Mouse (Mus musculus): ENCODE measurements around the gene Agbl4.

Agbl4 gene

DNA sequence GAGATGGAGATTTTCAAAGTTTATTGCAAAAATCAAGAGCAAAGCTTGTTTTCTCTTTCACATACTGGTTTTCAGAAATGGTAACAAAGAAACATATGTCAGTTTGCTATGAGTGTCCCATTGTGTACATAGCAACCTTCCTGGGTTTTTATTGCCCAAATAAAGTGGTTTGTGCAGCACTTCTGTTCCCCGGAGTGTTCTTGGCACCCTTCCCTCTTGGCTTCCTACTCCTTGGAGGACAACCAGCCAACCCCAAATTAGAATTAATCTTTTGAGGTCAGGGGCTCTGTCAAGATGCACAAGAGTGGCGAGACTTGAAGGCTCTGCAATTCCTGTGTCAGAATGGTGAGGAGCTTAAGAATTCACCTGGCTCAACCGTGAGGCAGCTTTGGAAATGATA is 1266.7 kb downstream of the Agbl4 start:
- DNase-seq (ENCODE audit: low spot score in 2 of 2): no peak

DNA sequence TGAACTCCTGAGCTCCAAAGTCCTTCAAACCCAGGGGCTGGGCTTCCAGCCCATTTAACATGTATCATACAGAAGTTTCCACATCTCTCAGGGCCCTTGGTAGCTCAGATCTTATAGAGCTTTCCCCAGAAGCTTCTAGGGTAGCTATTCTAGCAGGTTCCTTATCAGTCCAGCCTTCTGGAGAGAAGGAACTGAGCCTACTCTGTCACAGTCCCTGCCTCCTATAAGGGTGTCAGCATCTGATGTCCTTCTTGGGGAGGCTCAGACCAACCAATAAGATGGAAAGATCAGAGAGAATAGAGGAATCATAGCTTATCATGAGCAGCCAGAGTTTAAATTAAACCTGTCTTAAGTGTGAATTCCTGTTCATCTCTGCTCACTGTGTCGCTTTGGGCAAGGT is 1269.3 kb downstream of the Agbl4 start:
- no peak for DNase-seq (ENCODE audit: low spot score in 2 of 2)

DNA sequence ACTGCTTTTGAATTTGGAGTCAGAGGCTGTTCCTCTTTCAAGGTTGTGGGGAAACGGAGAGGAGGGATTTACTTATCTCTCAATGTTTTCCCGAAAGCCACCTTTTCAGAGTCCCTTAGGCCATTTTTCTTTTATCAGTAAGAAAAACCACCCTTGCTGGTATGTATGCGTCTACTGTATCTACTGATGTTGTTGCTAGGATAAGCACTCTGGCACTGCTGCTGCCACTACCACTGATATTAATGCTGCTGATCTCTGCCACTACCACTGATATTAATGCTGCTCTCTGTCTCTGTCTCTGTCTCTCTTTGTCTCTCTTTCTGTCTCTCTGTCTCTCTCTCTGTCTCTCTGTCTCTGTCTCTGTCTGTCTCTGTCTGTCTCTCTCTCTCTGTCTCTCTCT is 1271.9 kb downstream of the Agbl4 start:
- DNase-seq (ENCODE audit: low spot score in 2 of 2): no peak

DNA sequence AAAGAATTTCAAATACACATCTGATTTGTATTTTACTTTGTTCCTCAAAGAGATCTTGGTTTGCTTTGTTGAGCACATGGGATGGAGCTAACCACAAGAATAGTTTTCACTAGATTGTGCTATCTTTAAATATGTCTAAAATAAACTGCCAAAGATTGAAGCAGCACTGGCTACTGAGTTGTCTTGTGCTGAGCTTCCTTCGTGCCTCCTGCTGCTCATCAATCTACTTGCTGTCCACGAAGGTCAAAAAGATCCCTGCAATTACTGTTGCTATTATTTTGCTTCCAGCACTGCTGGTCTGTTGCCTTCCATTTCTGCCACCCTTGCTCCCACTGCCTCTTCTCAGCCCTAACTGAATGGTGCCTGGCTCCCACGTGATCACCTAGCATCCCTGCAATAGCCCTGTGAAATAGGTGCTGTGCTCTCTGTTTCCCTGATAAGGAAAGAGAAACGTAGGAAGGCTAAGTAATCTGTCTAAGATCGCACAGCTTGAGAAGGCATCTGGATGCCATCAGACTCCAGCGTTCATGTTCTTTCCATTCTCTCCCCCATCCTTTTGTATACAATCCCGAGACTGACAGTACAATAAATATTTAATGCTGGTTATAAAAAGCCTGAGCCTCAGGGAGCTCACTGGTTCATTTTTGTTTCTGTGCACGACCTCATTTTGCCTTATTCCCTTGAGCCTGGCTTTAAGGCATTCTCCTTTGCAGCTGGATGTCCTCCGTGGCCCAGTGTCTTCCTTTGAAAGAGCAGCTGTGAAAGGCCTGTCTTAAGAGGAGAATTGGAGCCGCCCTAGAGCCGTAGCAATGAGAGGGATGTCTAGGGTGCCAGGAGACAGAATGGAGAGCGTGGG is 1273.3 kb downstream of the Agbl4 start:
- no peak for DNase-seq (ENCODE audit: low spot score in 2 of 2)

DNA sequence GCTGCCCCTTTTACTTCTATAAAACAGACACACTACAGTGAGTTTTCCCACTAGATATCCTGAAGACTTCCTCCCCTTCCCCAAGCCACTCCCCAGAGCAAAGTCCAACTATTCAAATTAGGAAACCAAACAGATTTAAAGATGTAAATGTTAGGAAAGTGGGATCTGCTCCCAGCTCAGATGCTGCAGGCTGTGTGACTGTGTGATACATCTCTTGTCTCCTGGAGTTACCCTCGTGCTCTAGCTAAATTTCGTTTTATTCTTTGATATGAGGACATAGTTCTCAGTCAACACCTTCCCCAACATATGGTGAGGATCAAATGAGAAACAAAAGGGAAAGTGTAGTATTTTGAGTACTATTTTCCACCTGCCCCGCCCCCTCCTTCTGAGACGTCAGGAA is 1274.0 kb downstream of the Agbl4 start:
- DNase-seq (ENCODE audit: low spot score in 2 of 2): no peak

DNA sequence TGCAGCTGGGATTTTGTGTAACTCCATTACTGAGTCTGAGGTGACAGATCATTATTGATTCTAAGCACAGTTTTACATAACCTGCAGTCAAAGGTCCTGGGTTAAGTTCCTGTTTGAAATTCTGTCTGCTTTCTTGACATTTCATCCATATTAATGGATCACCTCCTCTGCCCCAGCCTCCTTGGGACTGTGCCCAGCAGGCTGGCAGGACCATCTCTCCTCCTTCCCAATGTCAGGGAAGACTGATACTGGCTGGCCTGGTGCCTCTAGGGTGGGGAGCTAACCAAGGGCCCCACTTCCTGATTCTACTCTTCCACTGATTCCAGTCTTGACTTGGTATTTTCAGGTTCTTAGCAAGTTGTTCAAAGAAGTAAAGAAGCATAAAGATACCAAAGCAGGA is 1276.4 kb downstream of the Agbl4 start:
- DNase-seq (ENCODE audit: low spot score in 2 of 2): no peak

DNA sequence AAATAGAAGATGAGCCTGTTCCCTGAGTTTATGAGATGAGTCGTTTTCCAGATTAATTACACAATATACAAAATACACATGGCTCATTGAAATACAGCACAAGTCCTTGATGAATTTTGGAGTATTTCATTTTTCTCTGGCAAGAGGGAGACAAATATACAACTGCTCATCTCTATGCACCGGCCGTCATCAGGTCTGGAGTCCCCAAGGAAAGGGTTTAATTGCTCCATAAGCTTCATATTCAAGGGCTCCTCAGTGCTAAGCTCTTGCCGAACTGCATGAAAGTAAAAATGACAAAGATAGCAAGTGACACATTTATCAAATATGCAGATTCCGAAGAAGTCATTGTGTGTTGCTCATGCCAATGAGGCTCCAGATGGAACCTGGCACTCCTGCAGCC is 1284.5 kb downstream of the Agbl4 start:
- no peak for DNase-seq (ENCODE audit: low spot score in 2 of 2)

DNA sequence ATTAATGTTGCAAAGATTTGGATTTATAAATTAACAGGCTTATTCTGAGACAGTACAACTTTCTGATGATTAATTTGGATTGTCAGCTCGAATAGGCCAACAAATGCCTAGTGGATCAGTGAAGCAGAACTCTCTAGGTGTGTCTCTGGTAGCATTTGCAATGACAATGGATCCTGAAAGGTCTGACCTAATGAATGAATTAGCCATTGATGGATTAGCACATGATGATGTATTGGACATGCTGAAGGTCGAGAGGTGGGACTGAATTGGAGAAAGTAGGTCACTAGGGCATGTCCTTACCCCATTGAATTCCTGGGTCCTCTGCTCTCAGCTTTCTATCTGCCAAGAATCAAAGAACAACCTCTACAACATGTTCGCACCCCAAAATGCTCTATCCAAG is 1285.3 kb downstream of the Agbl4 start:
- DNase-seq (ENCODE audit: low spot score in 2 of 2): no peak

DNA sequence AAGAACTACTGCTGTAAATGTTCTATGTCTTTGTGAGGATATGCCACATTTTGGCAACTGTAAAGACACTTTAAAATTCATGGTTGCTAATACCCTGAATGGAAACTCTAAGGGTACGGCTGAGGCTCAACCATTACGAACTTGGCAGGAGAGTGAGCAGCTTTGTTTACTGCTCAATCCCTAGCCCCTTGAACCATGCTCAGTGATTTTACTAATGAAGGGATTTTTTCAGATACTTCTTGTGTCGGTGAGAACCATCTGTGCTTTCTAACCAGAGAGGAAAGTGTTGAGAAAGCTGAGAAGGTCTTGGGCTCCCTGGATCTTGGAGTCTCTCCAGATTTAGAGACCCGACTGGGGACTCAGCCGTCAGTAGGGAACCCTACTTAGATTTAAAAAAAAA is 1286.4 kb downstream of the Agbl4 start:
- no peak for DNase-seq (ENCODE audit: low spot score in 2 of 2)

DNA sequence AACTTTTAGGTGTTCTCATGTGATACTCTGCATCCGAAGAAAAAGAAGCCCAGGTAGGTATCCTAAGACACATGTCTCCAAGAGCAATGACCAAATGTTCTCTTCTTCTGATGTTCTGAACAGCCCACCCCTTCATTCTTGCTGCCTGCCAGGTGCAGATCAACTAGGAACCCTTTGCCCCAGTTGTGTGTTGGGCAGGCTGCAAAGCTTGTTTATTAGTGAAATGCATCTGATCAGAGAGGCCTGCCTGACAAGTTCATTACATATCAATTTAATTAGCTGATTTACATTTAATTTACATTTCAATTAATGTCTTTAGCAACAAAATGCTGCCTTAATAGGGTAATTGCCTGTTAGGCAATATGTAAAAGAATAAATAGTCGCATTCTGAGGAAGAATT is 1288.5 kb downstream of the Agbl4 start:
- DNase-seq (ENCODE audit: low spot score in 2 of 2): no peak

DNA sequence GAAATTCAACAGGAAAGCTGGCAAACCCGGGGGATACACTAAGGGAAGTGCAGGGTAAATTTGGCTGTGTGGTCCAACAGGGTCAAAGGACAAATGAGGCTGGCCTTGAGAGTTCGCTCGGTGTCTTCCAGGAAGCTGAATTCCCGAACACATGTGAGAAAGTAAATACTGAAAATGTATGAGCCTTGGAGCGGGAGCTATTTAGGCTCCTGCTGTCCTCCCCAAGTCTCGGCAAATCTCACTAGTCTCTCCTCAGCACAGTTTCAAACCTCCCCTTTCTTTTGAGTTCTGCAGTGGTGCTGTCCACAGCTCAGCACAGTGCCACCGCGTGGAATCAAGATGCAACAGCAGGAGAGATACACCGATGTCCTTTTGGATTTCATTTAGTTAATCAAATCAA is 1289.5 kb downstream of the Agbl4 start:
- peak in 1 of 2 experiments; percentile 13 for DNase-seq (ENCODE audit: low spot score in 2 of 2)

DNA sequence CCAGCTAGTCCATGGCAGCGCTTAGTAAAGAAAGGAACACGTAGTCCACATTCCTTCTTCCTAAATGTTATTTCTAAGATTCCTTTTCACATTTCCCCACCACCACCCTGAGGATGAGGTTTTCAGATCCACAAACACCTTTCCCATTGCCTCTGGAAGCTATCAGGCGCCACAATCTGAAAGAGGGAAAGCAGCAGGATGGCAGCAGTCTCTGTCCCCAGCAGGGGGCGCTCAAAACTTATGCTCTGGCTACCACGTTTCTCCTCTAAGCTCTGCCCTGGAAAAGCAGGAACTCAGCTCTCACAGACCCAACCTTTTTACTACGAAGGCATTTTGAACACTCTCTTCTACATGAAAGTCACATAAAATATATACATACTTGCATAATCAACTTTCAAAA is 1290.2 kb downstream of the Agbl4 start:
- peak; percentile 18 to 46 for DNase-seq (ENCODE audit: low spot score in 2 of 2)

DNA sequence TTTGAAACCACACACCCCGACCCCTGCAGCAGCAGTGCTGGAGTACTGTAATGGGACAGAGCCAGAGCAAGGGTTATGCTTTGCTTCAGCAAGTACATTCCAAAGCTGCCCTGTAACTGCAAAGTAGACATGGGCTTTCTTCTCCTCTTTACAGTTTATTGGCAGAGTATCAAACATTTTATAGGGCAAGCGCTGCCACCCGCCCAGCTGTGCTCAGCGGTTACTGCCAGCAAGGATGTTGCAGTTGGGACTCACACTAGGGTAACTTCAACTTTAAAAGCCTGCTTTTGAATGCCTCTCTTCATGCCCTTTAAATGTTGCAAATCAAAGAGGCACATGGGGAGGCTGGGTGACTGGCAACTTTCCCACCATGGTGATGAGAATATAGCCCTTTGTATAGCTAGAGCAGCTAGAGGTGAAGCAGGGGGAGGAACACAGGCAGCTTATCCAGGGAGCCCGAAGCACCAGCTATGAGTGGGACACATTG is 1293.6 kb downstream of the Agbl4 start:
- DNase-seq (ENCODE audit: low spot score in 2 of 2): no peak

DNA sequence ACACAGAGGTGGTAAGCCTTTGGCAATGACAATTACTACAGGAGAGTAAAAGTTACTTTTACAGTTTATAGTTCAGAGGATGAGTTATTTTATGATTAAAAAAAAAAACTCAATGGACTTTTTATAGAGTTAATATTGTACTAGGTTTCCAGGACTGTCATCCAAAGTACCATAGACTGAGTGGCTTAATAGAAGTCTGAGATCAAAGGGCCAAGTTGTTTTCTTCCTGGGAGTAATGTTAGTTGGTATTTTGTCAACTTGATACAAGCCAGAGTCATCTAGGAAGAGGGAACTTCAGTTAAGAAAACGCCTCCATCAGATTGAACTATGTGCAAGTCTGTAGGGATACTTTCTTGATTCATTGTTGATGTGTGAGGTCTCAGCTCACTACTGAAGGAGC is 1303.9 kb downstream of the Agbl4 start:
- DNase-seq (ENCODE audit: low spot score in 2 of 2): no peak

DNA sequence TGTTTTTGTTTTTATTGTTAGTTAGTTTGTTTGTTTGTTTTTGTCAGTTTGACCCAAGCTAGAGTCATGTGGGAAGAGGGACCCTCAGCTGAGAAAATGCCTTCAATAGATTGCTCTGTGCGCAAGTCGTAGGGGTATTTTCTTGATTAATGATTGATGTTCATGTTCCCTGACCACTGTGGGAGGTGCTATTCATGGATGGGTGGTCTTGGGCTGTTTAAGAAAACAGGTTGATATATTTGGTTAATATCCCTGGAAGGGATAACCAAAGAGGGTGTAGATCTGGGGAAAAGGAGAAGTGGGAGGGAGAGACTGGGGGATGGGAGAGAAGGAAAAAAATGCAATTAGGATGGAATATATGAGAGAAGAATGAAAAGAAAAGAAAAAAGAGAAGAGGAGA is 1306.7 kb downstream of the Agbl4 start:
- no peak for DNase-seq (ENCODE audit: low spot score in 2 of 2)

DNA sequence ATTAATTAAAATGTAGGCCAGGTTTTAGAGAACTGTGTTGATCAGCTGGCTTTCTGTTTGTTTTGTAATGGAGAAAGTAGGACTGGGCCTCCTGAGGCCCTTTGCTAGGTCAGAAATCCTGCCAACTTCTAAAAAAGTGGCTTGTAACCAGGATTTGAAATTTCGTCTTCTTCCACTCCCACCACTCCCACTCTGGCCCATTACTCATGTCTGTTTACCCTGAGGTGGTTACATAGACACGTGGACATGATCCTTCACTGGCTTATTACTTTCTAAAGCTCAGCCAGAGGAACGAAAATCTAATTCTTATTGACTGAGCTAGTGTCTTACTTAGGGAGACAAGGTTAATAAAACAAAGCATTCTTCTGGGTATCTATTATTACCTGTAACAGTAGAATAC is 1307.5 kb downstream of the Agbl4 start:
- no peak for DNase-seq (ENCODE audit: low spot score in 2 of 2)

Data from spleen, postnatal 14 days (tissue).